Mouse (Mus musculus) layer of hippocampus, adult 9-10 months (tissue): ENCODE data around the gene Tas2r135.

Experiments used
- DNase-seq: peaks from one replicate; pipeline ENCODE4 v3.0.0; 2022; ENCODE audit warnings: low spot score

Tas2r135 gene

DNA sequence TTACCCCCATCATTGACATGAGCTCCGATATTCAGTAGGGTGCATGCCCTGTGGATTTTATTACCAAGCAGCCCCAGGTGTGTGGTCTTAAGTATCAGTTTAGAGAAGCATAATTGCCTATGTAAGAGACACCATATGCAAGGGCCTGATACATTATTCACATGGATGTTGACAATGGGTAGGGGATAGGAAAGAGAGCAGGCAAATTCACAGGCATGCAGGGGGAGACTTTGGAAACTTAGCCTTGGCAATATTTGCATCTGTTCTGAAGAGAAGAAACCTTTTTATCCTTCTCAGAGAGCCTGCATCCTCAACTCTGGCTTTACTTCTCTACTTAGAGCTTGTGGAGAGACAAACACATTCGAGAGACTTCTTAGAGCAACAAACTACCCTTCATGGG, at the start of gene Tas2r135:
Gene Tas2r135 (plus strand): TSS at position 301 of the 400 bp plus-strand sequence.
- no peak for DNase-seq

DNA sequence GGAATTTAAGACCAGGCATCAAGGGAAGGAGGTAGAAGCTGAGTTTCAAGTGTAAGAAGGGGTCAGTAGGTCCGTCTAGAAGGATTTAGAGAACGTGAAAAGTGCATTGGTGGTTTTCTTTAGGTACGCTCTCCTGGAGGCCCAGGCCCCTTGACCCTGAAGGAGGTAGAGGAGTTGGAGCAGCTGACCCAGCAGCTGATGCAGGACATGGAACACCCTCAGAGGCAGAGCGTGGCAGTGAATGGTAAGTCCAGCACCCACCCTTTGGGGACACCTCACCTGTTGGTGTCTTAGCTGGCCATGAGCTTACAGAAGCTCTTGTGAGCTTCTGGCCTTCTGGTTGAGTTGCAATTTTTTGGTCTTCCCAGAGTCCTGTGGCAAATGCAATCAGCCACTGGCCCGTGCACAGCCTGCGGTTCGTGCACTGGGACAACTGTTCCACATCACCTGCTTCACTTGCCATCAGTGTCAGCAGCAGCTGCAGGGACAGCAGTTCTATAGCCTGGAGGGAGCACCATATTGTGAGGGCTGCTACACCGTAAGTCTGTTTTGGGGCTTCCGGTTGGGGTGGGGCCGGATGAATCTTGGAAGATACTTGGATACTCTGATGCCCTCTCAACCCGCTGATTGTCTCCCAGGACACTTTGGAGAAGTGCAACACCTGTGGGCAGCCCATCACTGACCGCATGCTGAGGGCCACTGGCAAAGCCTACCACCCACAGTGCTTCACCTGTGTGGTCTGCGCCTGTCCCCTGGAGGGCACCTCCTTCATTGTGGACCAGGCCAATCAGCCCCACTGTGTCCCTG, 49.2 kb upstream of the Tas2r135 start:
- no peak for DNase-seq

DNA sequence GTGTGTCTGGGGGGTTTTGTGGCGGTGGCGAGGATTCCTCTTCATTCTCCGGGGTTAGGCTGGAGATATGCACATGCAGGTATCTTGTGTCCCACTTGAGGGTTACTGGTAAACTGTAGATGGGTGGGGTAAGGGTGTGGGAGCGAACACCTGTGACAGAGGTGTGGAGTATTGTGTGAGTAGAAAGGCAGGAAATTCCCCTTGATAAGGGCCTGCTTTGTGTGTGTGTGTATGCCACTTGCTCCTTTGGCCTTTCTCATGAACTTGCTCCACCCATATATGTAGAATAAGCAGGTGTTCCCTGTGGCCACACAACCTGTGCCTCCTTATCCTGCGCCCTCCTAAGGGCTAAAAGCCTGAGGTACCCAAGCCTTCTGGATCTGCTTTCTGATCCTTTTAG, 48.3 kb upstream of the Tas2r135 start:
- DNase-seq: no peak

DNA sequence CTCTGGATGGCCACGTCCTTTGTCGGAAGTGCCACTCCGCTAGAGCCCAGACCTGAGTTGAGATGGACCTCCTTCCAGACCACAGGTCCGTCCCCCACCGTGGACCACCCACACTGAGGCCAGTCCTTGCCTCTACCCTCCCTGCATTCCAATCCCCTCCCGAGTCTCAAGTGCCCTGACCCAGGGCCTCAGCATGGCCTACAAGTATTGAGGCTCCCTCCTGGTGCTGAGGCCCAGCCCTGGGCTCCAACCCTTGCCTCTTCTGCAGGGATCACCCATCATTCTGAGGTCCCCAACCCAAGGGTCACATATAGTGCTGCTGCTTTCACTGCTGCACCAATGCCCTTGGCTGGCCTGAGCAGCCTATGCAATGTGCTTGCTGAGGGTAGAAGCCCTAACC, 47.3 kb upstream of the Tas2r135 start:
- DNase-seq: no peak

DNA sequence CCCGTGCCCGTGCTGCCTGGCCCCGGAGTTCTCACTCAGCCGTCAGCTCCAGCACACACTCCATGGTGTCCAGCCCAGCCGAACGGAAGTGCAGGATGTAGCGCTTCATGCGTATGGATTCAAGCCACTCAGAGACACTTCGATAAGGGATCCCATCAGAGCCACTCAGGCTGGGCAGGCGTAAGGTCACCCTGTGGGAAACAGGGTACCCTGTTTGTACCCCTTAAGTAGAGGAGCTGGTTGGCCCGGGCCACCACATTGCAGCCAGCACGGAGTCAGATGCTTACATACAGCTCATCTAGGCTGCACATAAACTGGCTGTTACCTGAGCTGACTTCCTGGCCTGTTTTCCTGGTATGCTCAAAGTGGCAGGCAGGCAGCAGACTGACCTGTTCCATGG, 46.3 kb upstream of the Tas2r135 start:
- DNase-seq: no peak

DNA sequence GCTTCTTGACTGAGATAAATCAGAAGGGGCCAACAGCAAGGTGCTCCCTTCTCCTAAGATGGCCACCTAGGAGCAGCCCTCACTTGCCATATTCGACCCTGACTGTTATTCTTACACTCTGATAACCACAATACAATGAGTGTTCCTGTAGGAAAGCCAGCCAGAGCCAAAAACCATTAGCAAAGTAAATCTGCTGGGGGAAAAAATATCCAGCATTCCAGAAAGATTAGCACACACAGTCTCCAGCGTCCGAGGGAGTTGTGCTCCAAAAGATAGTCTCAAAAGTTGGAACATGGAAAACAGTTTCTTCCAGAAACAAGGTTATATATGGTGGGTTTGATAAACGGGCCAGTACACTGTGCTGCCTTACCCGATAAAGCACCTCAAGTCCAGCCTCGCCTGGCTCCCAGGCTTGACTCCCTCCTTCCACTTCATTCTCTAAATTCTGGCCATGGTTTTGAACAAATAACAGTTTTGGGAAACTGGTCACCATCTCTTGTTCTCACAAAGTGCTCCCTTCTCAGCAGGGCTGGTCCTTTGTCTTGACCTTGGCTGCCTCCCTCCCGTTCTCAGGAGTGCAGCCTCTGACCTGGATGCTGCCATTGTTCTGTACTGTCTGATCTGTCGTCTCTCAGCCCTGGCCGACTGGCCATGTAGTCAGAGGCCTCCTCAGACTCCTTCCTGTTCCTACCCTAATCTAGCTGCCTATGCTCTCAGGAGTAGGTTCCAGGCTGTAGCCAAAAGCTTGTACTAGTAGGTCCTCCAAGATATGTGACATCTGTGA, 45.7 kb upstream of the Tas2r135 start:
- DNase-seq: no peak

DNA sequence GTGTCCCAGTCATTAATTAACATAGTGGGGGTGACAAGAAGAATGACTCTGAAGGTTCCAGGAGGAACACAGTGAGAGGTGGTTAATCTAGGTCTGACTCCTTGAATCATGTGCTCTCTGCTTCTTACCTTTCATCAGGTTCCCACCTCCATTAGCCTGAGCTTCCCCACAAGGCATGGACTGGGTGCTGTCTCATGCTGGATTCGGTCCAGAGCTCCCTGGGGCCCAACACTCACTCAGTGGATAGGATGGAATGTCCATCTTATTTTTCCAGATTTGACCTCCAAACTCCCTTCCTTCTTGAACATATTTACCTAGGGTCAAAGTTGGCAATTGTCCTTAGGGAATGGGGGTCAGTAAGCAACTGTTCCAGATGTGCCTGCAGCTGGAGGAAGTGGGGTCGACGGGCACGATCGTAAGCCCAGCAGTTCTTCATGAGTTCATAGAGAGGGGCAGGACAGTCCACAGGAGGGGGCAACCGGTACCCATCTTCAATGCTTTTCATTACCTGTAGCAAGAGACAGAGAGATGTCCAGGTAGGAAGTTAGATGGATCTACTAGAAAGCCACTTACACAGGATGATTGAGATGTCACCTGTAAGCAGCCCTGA, 44.9 kb upstream of the Tas2r135 start:
- no peak for DNase-seq

DNA sequence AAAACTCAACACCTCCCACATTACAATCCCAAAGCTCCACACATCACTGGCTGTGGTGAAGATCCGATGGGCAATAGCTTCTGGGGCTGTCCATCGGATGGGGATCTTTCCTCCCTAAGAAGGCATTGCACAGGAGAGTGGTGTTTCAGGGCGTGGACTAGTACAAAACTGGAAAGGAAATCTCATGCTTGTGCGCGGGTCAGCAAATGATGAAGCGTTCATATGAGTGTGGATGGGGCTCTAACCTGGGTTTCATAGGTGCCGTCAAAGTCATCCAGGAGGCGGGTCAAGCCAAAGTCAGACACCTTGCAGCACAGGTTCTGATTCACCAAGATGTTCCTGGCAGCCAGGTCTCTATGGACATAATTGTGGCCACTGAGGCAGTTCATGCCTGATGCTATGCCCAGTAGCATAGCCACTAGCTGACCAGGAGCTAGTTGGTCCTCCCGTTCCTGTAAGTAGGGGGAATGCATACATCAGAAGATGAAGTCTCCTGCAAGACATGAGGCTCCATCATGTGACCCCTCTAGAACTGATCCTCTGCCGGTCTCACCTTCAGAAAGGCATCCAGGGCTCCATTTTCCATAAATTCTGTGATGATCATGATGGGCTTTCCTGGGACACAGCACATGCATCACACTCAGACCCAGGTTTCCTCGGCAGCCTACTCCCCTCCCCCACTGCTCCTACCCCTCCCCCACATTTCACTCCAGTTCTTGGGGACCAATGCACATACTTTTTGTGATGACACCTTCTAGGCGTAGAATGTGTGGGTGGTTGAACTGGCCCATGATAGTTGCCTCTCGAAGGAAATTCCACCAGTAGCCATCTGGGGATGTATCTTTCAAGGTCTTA, 44.0 kb upstream of the Tas2r135 start:
- no peak for DNase-seq

DNA sequence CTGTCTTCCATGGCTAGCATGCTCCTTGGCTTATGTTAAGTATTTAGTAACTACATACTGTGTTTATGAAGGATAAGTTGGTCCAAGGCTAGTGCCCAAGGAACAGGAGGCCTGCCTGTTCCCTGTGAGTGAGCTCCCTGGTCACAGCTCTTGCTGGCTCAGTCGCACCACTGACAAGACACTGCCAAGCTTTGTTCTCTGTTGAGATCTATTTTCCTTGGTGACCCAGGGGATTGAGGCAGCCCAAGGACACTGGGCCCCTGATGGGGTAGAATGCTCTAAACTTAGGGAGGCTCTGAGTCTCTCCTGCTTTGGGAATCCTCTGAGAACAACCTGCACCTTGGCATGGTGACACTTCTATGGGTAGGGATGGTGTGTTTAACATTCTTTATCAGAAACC, 43.2 kb upstream of the Tas2r135 start:
- no peak for DNase-seq

DNA sequence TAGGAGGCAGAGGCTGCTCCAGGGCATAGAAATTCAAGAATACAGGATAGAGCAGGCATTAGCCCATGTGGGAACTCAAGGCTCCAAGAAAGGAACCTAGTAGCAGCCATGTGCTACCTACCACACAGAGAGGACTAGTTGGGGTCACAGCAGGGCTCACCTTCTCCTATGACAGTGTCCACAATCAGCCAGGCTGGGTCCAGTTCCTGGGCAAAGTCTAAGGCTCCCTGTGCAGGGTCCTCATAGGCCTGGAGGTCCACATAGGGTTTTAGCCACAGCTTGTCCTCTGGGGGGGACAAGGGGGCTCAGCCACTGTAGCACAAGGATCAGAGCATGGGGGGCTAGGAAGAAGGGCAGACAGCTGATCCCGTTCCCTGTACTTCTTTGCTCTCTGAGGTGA, 42.7 kb upstream of the Tas2r135 start:
- no peak for DNase-seq

DNA sequence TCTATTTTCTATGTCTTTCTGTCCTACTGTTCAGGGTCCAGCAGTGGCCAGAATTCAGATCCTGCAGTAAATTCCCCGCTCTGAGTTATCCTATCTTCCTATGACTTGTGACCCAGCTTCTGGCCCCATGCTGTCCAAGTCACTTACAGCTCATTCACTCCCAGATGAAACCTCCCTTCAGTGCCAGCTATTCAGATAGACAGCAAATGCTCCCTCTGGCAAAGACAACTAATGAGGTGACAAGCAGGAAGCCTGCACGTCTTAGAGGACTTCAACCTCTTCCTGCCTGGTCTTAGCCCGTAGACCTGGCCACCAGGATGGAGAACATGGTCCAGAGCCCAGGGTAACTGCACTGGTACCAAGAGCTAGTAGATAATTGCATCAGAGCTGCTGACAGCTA, 42.3 kb upstream of the Tas2r135 start:
- no peak for DNase-seq

DNA sequence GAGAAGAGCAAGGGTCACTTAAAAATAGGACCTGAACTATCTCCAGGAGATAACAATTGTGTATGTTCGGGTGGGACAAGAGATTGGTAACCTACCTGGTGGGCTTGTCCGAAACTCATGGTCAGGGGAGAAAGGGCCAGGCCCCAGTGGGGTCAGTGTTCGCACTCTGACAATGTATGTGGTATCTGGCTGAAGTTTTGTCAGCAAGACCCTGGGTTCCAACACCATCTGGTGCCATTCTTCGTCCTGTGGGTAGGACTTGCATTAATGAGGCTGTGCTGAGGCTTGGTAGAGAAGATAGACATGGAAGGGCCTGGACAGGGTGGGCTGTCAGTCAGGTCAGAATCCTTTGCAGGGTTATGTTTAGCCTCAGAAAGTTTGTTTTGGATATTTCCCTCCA, 41.2 kb upstream of the Tas2r135 start:
- DNase-seq: no peak

DNA sequence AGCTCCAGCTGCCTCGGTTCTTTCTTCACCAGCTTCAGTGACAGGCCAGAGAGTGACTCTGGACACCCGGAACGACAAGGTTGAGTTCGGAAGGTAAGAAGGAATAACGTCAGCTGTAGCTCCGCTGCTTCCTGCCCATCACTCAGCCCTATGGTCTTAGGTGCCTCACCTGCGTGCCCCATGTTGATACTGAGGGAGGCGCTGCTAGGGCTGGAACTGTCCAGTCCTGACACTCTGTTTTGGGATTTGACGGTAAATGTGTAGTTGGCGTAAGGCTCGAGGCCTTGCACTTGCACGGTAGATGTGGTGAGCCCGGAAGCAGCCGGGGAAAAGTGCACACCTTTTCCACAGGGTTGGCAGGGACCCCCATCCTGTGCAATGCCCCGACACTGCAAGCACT, 40.6 kb upstream of the Tas2r135 start:
- no peak for DNase-seq

DNA sequence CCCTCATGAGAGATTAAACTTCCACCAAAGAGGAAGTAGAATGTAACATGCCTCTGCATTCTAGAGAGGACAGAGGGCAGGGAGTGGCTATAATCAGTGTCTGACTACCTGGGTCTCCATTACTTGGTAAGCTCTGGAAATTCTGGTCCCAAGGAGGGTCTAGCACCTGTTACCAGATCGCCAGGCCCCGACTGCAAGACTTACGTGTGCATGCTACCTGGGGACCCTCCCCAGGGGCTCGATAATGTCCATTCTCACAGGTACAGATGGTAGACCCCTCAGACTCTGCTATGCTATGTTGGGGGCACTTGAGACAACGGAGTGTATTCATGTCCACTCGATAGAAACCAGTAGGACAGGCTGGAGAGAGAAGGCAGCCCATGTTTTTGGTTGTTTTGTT, 40.0 kb upstream of the Tas2r135 start:
- DNase-seq: no peak

DNA sequence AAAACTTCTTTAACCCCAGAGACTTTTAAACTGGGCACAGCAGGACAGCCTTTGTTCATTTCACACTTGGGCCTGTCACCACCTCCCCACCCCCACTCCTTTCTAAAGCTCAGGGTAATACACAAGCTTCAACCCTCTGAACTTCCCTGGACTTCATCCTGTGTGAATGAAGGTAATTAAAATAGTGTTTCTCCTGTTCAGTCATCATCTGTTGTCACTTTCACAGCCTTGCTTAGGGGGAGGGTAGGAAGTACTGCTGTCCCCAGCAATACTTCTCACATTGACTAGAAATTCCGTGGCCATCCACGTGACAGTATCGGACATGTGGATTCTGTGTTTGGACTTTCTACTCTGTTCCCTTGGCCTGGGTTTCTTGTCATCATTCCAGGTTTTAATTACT, 35.4 kb upstream of the Tas2r135 start:
- DNase-seq: no peak

DNA sequence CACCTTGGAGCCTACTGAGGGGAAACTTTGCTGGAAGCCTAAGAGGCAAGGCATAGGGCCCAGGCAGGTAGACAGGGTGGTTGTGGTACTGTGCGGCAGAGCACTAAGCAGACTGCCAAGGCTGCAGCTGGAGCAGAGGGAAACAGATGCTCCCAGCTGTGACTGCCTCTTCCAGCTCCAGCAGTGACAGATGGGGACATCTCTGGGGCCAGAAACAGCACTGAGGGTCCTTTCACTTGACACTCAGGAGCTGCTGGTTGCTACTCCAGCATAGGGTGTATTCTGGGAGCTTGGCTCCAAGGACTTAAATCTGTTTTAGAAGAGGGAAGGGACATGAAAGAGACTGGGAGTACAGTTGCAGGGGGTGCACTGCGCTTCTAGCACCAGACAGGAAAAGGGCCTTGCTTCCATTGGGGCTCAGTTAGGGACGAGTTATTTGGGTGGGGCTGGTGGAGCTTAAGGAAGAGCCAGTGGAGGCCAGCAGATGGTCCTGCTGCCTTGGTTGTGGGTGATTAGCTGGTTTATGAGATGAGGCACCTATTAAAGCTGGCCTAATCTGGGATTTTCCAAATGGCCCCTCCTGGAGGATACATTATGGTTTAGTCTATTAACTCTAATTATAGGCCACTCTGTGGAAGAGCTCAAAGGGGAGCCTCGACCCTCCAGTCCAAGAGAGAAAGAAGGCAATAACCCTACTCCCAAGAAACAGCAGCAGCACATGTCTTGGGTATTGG, 34.4 kb upstream of the Tas2r135 start:
- DNase-seq: no peak

DNA sequence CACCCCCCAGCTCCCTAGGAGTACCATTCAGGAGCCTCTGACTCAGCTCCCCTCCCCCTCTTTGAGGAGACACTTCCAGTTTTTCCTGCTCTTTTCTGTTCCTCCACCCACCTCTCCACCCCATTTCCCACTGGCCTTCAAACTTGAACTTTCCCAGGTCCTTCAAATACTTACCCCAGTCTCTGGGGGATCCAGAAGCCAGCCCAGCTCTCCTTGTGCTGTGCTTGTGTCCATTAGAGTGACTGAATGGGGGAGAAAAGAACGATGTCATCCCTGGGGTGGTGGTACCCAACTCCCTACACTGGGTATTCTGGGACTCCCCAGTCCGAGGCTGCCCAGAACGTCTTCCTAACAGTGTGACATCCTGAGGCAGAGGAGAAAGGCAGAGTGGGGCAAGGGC, 33.2 kb upstream of the Tas2r135 start:
- DNase-seq: no peak

DNA sequence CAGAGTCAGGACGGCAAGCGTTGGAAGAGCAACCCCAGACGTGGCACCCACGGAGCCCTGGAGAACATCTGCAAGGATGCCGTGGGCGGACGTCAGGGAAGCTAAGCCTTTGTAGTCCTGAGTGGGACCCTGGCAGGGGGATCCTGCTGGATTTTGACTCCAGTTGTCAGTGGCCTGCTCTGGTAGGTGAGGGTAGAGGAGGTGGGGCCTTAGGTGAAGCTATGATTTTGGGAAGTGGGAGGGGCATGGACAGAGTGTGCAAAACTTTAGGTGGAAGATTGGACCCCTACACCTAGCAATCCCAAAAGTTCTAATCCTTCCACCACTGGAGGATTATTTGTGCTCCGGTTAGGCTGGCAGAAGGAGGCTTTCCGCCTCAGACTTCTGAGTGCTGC, 32.8 kb upstream of the Tas2r135 start:
- no peak for DNase-seq

DNA sequence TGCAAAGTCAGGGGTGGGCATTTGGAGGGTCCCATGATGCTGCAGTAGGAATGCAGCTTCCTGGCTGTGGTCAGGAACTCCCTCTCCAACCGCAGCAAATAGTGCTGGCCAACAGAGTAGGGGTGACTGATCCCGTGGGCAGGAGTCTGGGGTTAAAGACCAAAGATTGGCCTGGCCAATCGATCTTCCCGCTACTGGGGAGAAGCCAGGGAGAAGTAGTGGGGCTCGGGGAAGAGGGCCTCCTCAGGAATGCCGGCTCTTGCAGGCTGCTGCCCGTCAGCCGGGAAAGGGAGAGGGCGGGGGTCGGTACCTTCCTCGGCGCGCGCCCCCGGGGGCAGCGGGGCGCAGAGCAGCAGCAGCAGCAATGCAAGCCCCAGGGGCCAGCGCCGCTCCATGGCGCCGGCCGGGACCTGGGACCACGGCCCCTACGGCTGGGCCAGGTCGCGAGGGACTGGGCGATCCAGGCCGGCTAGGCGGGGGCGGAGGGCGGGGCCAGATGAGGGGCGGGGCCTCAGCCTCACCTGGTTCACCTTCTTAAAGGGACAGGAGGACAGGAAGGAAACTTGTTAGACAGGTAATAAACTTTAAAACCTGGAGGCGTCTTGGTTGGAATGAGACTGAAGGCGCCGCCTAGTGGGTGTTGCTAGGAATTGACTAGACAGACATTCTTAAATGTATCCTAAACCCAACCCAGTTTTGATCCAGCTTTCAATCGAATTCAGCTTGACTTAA, 32.3 kb upstream of the Tas2r135 start, which contains the start of gene Epha1:
Gene Epha1 (minus strand): TSS at position 453 of the 732 bp plus-strand sequence.
- DNase-seq: no peak

DNA sequence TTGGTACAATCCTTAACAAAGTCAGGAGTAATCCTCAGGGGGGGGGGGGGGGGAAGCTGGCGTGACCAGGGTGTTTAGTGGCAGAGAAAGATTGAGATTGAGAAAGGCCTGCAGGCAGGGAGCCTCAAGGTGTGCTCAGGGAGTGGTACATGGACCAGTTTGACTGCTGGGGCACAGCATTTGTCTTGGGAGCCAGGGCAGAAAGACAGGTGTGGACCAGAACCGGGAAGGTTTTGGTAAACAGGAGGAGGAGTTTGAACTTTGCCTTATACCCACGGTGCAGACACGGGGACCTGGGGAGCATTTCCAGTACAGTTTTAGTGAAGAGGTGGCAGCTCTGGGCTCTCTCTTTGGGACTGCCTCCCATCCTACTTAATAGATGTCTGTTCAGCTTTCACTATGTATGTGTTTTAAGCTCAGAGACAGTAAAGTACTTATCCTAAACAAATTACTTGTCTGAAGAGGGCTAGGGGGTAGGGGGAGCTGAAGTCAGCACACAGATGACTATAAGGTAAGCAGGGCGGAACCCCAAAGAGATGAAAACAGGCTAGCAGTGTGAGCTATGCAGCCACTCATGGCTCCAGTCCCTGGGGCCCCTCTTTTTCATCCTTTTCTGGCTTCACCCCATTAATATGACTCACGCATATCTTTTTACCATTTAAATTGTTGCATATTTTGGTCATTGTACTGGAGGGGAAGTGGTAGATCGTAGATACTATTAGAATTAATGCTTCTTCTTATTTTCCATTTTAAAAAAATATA, 31.4 kb upstream of the Tas2r135 start:
- no peak for DNase-seq
